Mouse (Mus musculus): ENCODE results near the gene Enpp6. TPM values are rescaled to one million over a fixed set of nuclear protein-coding genes. Genes with fewer than 3 reads are reported as not detected.

Enpp6 gene
- polyA plus RNA-seq, 1 experiment from 2014 or later: 0.60 TPM

DNA sequence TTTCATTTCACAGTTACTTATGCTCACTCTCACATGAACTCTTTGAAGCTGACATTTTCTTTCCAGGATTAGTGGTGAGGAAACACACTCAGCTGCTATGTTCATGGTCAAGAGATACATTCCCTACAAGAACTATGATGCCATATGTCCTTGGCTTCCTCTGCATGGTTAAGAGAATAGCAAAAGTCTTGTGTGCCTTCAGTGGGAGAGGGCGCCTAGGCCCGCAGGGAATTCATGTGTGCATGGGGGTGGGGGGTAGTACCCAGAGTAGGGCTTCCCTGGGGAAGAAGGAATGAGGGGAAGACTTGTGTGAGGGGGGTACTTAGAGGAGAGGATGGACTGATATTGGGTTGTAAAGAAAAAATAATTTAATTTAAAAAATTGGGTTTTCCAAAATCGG is 18.0 kb upstream of the Enpp6 start:
- no peaks in the 10 kb centered on the region for H3K36me3 ChIP-seq (replicated peaks; ENCODE audit: insufficient read depth, low read length)
- H3K4me1 ChIP-seq (ENCODE audit: insufficient read depth): no peaks in the 10 kb centered on the region
- H3K4me3 ChIP-seq (ENCODE audit: low read depth, low read length): no peak overlapping the region
- WGBS (ENCODE audit: insufficient replicate concordance): 88% methylated on average over 3 of the region's 3 CpGs
- H3K4me2 ChIP-seq (ENCODE audit: low read depth, low read length): no peak overlapping the region
- TF ChIP-seq EP300 (IDR thresholded peaks at IDR 0.05; ENCODE audit: low read depth) (no peak), CTCF (IDR thresholded peaks at IDR 0.05; ENCODE audit: low read depth) (no peak)
- ATAC-seq: no peak
- no peak overlapping the region for H3K9ac ChIP-seq (replicated peaks)
- no peak for DNase-seq
- no peaks in the 10 kb centered on the region for H3K9me3 ChIP-seq (ENCODE audit: low read length)
- H3K27me3 ChIP-seq (ENCODE audit: insufficient read depth, low read length): no peaks in the 10 kb centered on the region
- no peak overlapping the region for H3K27ac ChIP-seq (ENCODE audit: low read depth)

DNA sequence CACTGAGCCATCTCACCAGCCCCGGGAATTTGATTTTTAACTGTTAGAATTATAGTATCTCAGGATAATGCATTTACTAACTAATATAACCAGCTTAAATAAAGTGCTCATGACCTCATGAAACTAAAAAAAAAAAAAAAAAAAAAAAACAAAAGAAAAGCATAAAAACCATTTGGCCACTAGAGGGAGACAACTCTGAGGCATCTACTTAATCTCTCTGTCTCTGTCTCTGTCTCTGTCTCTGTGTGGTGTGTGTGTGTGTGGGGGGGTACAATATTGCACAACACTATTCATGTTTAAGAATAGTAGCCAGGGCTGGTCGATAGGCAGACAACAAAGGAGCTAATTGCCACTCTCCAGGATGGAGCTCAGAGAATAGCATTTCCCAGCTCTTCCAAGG is 17.3 kb upstream of the Enpp6 start:
- no peak overlapping the region for H3K9ac ChIP-seq (replicated peaks)
- no peak overlapping the region for H3K27ac ChIP-seq (ENCODE audit: low read depth)
- no peaks in the 10 kb centered on the region for H3K27me3 ChIP-seq (ENCODE audit: insufficient read depth, low read length)
- TF ChIP-seq CTCF (IDR thresholded peaks at IDR 0.05; ENCODE audit: low read depth) (peak; percentile 54), EP300 (IDR thresholded peaks at IDR 0.05; ENCODE audit: low read depth) (no peak)
- no peak overlapping the region for H3K4me3 ChIP-seq (ENCODE audit: low read depth, low read length)
- DNase-seq (no peak), ATAC-seq (no peak)
- no peaks in the 10 kb centered on the region for H3K36me3 ChIP-seq (replicated peaks; ENCODE audit: insufficient read depth, low read length)
- H3K4me2 ChIP-seq (ENCODE audit: low read depth, low read length): no peak overlapping the region
- no peaks in the 10 kb centered on the region for H3K4me1 ChIP-seq (ENCODE audit: insufficient read depth)
- H3K9me3 ChIP-seq (ENCODE audit: low read length): peaks cover 1% of the 10 kb centered on the region; the same call in 1 of the 2 replicates
- WGBS (ENCODE audit: insufficient replicate concordance): 59% methylated on average over 2 of the region's 2 CpGs

DNA sequence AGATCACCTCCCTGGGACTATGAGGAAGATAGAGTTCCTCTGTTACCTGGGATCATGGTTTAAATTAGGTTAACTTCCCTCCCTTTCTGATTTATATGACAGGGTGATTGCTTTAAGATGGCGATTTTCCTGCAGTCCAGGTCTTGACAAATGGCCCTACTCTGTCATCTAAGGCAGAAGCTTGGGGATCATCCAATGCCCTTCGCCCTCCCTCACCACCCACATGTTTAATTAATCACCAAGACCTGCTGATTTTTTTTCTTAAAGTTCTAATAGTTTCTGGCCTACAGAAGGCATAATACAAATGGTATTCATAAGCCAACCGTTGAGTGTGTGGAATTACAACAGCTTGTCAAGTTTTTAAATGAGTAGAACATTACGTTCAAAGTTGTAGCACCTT is 9.3 kb upstream of the Enpp6 start:
- H3K36me3 ChIP-seq (replicated peaks; ENCODE audit: insufficient read depth, low read length): no peaks in the 10 kb centered on the region
- no peak overlapping the region for H3K27ac ChIP-seq (ENCODE audit: low read depth)
- H3K27me3 ChIP-seq (ENCODE audit: insufficient read depth, low read length): no peaks in the 10 kb centered on the region
- ATAC-seq (no peak), DNase-seq (no peak)
- H3K4me2 ChIP-seq (ENCODE audit: low read depth, low read length): no peak overlapping the region
- H3K9ac ChIP-seq (replicated peaks): no peak overlapping the region
- TF ChIP-seq EP300 (IDR thresholded peaks at IDR 0.05; ENCODE audit: low read depth): no peak
- TF ChIP-seq CTCF (IDR thresholded peaks at IDR 0.05; ENCODE audit: low read depth): no peak
- WGBS (ENCODE audit: insufficient replicate concordance): 76% methylated on average over 4 of the region's 4 CpGs
- no peaks in the 10 kb centered on the region for H3K4me1 ChIP-seq (ENCODE audit: insufficient read depth)
- peaks cover 6% of the 10 kb centered on the region; the same call in 1 of the 2 replicates for H3K9me3 ChIP-seq (ENCODE audit: low read length)
- H3K4me3 ChIP-seq (ENCODE audit: low read depth, low read length): no peak overlapping the region

DNA sequence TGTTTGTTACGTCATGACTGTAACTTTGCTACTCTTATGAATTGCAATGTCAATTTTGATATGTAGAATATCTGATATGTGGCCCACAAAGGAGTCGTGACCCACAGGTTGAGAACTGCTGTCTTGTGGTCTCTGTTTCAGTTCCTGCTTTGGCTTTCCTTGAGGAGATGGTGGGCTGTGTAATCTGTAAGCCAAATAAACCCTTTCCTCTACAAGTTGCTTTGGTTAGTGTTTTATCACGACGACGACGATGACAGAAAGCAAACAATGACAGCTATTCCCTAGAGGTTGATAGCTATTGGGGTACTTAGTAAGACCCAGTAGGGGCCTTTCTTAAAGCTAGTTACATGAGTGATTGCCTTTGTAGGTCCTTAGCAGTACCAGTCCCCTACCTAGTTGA is 4.5 kb upstream of the Enpp6 start:
- no peak for DNase-seq
- 54% methylated on average over 6 of the region's 6 CpGs for WGBS (ENCODE audit: insufficient replicate concordance)

DNA sequence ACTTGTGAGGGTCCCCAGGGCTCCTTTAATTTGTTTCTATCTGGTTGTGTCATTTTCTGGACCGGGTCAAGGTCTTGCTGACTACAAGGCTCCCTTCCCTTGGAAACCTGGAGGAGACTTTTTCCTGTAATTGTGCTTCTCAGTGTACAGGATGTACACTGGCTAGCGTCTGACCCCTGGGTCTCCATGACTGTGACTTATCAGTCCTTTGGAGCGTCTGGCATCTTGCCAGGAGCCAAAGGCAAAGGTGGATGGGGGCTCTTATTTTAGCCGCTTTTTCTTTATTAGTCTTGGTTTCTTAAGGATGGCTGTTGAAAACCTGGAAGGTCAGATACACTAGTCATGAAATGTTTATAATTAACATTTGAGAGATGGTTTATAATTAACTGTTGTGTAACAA is 3.9 kb upstream of the Enpp6 start:
- Histone ChIP-seq H3K27me3 (ENCODE audit: insufficient read depth, low read length) (no peaks in the 10 kb centered on the region), H3K4me3 (ENCODE audit: low read depth, low read length) (no peak overlapping the region), H3K9me3 (ENCODE audit: low read length) (no peaks in the 10 kb centered on the region), H3K4me1 (ENCODE audit: insufficient read depth) (no peaks in the 10 kb centered on the region), H3K36me3 (replicated peaks; ENCODE audit: insufficient read depth, low read length) (no peaks in the 10 kb centered on the region), H3K27ac (ENCODE audit: low read depth) (no peak overlapping the region), H3K4me2 (ENCODE audit: low read depth, low read length) (no peak overlapping the region), H3K9ac (replicated peaks) (no peak overlapping the region)
- 57% methylated on average over 4 of the region's 4 CpGs for WGBS (ENCODE audit: insufficient replicate concordance)
- TF ChIP-seq EP300 (IDR thresholded peaks at IDR 0.05; ENCODE audit: low read depth): peak; percentile 35; the same call in 1 of the 2 replicates
- no peak for TF ChIP-seq CTCF (IDR thresholded peaks at IDR 0.05; ENCODE audit: low read depth)
- ATAC-seq (no peak), DNase-seq (peak; percentile 24)

More for the DNA sequence above, 4.5 kb upstream of the Enpp6 start:
- ATAC-seq: no peak
- Histone ChIP-seq H3K4me2 (ENCODE audit: low read depth, low read length) (no peak overlapping the region), H3K27me3 (ENCODE audit: insufficient read depth, low read length) (no peaks in the 10 kb centered on the region), H3K27ac (ENCODE audit: low read depth) (no peak overlapping the region), H3K4me1 (ENCODE audit: insufficient read depth) (no peaks in the 10 kb centered on the region), H3K36me3 (replicated peaks; ENCODE audit: insufficient read depth, low read length) (no peaks in the 10 kb centered on the region), H3K9ac (replicated peaks) (no peak overlapping the region), H3K4me3 (ENCODE audit: low read depth, low read length) (no peak overlapping the region), H3K9me3 (ENCODE audit: low read length) (no peaks in the 10 kb centered on the region)
- no peak for TF ChIP-seq CTCF (IDR thresholded peaks at IDR 0.05; ENCODE audit: low read depth)
- no peak for TF ChIP-seq EP300 (IDR thresholded peaks at IDR 0.05; ENCODE audit: low read depth)

DNA sequence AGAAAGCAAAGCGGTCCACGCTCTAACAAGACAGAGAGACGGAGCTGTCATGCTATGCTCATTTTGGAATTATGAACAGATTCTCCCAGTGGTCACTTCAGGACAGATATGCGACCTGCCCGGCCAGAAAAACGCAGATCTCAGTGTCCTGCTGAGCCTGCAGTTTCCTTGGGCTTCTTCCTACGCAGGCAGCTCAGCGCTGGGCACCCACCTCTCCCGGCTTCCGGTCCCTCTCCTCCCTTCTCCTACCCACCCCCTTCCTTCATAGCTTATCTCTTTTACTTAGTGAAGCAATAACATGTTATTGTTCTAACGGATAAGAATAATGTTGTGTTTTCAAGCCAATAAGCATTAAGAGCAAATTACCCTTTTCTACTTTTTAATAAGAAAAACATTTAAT is 2.0 kb upstream of the Enpp6 start:
- no peak overlapping the region for H3K4me2 ChIP-seq (ENCODE audit: low read depth, low read length)
- ATAC-seq (no peak), DNase-seq (no peak)
- no peaks in the 10 kb centered on the region for H3K36me3 ChIP-seq (replicated peaks; ENCODE audit: insufficient read depth, low read length)
- H3K27me3 ChIP-seq (ENCODE audit: insufficient read depth, low read length): no peaks in the 10 kb centered on the region
- no peaks in the 10 kb centered on the region for H3K9me3 ChIP-seq (ENCODE audit: low read length)
- H3K27ac ChIP-seq (ENCODE audit: low read depth): no peak overlapping the region
- no peak overlapping the region for H3K9ac ChIP-seq (replicated peaks)
- no peak for TF ChIP-seq EP300 (IDR thresholded peaks at IDR 0.05; ENCODE audit: low read depth)
- no peaks in the 10 kb centered on the region for H3K4me1 ChIP-seq (ENCODE audit: insufficient read depth)
- no peak overlapping the region for H3K4me3 ChIP-seq (ENCODE audit: low read depth, low read length)
- 66% methylated on average over 11 of the region's 11 CpGs for WGBS (ENCODE audit: insufficient replicate concordance)

DNA sequence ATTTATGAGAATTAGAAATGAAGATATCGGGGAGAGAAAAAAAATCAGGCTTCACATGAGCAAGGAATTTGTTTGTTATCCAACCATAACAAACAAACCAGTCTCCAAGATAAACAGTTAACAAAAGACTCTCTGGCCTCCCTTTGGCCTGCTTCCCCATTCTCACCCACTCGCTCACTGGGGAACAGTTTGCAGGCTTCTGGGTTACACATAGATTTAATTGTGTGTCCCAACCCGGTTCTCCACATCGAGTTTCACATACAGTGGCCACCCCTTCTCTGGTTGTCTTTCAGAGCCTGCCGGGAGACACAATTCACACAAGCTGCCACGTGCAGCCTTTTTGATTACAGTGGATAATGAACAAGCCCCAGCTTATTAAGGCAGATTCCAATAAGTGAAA is 1.7 kb downstream of the Enpp6 start:
- Histone ChIP-seq H3K27me3 (ENCODE audit: insufficient read depth, low read length) (no peaks in the 10 kb centered on the region), H3K36me3 (replicated peaks; ENCODE audit: insufficient read depth, low read length) (no peaks in the 10 kb centered on the region), H3K9ac (replicated peaks) (no peak overlapping the region), H3K4me3 (ENCODE audit: low read depth, low read length) (no peak overlapping the region), H3K4me2 (ENCODE audit: low read depth, low read length) (no peak overlapping the region), H3K4me1 (ENCODE audit: insufficient read depth) (no peaks in the 10 kb centered on the region), H3K9me3 (ENCODE audit: low read length) (no peaks in the 10 kb centered on the region), H3K27ac (ENCODE audit: low read depth) (no peak overlapping the region)
- ATAC-seq (no peak), DNase-seq (no peak)
- TF ChIP-seq EP300 (IDR thresholded peaks at IDR 0.05; ENCODE audit: low read depth) (no peak), CTCF (IDR thresholded peaks at IDR 0.05; ENCODE audit: low read depth) (no peak)
- 82% methylated on average over 6 of the region's 6 CpGs for whole genome bisulfite sequencing (ENCODE audit: insufficient replicate concordance)

All from liver, postnatal 0 days (tissue).